Mouse (Mus musculus) effector memory CD4-positive, alpha-beta T cell, adult 7 months (primary cell): Measurements from ENCODE around the gene 6330403K07Rik. TPM values are rescaled to one million over a fixed set of nuclear protein-coding genes. Genes with fewer than 3 reads are reported as not detected.

Experiments used
- polyA plus RNA-seq: library from polyadenylated mRNA; unstranded; fragments of 100-300 nt; shearing (Covaris generic); gene quantifications from one replicate; pipeline ENCODE4 v1.2.1, GENCODE M21; 2017

6330403K07Rik gene
- polyA plus RNA-seq: 5.3 TPM

GRCm38 (mm10) chr11:71033163-71033761 is at the start of gene 6330403K07Rik:
TSS of gene 6330403K07Rik (minus strand) at chr11:71033513.

GRCm38 (mm10) chr11:71019201-71020068 is 13.9 kb downstream of the 6330403K07Rik start, which contains the start of the genes Mis12 and Derl2:
TSS of gene Mis12 (plus strand) at chr11:71019611.
TSS of gene Derl2 (minus strand) at chr11:71019841.

GRCm38 (mm10) chr11:71004316-71004773 is 29.0 kb downstream of the 6330403K07Rik start, which contains the start of gene Dhx33:
TSS of gene Dhx33 (minus strand) at chr11:71004437.

GRCm38 (mm10) chr11:70982557-70983228 is 50.6 kb downstream of the 6330403K07Rik start, which contains the start of gene C1qbp:
TSS of gene C1qbp (minus strand) at chr11:70983026.

Other genes starting within 250 kb of the 6330403K07Rik start
- not detected for gene Scimp, start 220.9 kb downstream of the 6330403K07Rik start, polyA plus RNA-seq
- 69.6 TPM for gene Rabep1, start 188.7 kb downstream of the 6330403K07Rik start, polyA plus RNA-seq
- gene Nup88, start 63.5 kb downstream of the 6330403K07Rik start, polyA plus RNA-seq: 101 TPM
- 74.9 TPM for gene Rpain, start 63.3 kb downstream of the 6330403K07Rik start, polyA plus RNA-seq
- gene C1qbp, start 50.5 kb downstream of the 6330403K07Rik start, polyA plus RNA-seq: 70.7 TPM
- 16.5 TPM for gene Dhx33, start 29.1 kb downstream of the 6330403K07Rik start, polyA plus RNA-seq
- gene Mis12, start 13.9 kb downstream of the 6330403K07Rik start, polyA plus RNA-seq: 32.5 TPM
- 57.1 TPM for gene Derl2, start 13.7 kb downstream of the 6330403K07Rik start, polyA plus RNA-seq
- gene Nlrp1a, start 111.2 kb upstream of the 6330403K07Rik start, polyA plus RNA-seq: 0.10 TPM
- 0.76 TPM for gene Nlrp1b, start 197.2 kb upstream of the 6330403K07Rik start, polyA plus RNA-seq